Mouse (Mus musculus): ENCODE data around the gene Rbm15b. TPM values are rescaled to one million over a fixed set of nuclear protein-coding genes. Genes with fewer than 3 reads are reported as not detected.
A peak's percentile ranks its signal among the peaks of the same experiment; 100 is the strongest.

Gene Rbm15b
- total RNA-seq (2014; fragmentation: Nextera tagmentation) (19.3 and 30.3 TPM in 2 replicates), total RNA-seq (2017) (23.2 and 48.3 TPM in 2 replicates)

DNA sequence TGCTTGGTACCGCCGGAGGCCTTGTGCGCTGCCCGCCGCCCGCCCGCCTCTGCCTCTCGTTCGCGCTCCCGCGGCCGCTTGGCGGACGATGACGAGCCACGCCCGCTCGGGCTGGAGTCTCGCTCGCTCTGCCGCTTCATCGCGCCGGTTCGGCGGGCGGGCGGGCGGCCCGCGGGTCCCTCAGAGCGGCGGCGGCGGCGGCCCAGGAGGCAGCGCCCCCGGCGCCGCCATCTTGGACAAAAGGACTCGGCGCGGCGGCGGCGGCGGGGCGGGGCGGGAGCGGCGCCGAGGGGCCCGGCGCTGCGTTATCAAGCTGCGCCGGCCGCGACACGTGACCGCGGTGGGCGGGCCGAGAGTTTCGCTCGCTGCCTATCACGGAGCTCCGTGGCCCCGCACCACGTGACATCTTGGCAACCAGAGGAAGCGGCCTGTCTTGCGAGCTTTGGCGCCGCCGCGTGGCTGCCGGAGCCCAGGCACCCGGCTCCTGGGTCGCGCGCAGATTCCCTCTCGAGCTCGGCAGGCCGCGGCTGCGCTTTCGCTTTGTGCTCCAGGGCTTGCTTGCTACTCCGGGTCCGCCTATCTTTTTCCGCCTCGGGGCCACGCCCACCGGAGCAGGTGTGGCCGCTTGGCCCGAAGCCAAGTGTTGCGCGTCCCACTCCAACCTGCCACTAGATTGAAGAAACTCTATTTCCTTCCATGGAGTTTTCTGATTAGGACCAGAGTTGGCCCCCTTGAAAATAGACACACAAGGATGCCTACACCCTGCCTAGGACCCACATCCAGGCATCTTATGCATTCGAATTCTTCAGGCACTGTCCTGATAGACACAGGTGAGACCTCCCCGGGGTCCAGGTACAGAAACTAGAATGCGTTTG, at the start of gene Rbm15b:
Rbm15b (minus strand) TSS at position 601 of the 875 bp plus-strand sequence.
- peak; percentile 58 for ATAC-seq (replicated peaks; ENCODE audit: poor library complexity, severe bottlenecking)

DNA sequence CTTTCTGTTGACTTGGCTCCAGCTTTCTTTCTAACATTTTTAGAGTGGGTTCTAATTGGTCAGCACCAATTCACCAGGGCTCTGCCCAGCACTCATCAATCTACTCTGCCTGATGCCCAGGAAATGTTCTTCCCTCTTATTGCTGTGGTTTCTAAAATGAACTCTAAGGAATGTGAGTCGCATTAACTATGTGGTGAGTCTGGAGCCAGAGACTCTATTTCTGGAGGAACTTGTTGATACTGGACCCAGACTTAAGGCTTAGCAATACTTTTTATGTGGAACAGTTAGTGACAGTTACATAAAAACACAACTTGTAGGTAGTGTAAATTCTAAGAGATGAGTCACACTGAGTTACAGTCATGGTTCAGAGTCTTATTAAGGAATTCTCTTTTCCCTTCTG, 47.8 kb upstream of the Rbm15b start:
- ATAC-seq (replicated peaks; ENCODE audit: poor library complexity, severe bottlenecking), result no peak

DNA sequence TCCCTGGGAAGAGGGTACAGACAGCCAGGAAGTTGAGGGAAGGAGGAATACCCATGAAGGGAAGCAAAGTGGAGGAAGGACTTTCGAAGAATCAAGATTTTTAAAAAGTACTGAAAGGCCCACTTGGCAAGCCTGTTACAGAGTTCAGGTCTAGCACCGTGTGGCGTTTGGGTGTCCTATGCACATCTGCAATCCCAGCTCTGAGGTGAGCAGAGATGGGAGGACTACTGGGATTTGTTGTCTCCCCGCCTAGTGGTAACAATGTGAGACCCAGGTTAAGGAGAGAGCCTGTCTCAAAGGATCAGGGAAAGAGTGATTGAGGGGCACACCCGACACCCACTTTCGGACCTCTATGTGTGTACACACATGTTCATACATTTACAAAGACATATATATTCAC, 27.6 kb upstream of the Rbm15b start:
- ATAC-seq (replicated peaks; ENCODE audit: poor library complexity, severe bottlenecking), result no peak

DNA sequence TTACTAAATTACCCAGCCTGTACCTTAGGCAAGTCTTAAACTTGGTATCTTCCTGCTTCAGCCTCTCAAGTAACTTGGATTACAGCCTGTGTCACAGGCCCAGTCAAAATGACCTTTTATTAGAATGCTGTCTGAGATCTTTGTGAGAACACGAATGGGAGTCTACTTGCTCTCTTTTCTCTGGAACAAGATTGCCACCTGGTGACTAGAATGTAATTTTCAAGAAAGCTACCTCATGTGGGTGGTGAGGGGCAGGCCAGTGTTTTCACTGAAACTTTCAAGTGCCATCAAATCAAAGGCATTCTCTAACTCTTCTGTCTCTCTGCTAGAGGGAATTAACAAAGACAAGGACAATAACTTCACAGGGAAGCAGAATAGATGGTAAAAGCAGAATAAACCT, 26.5 kb upstream of the Rbm15b start:
- no peak for ATAC-seq (replicated peaks; ENCODE audit: poor library complexity, severe bottlenecking)

DNA sequence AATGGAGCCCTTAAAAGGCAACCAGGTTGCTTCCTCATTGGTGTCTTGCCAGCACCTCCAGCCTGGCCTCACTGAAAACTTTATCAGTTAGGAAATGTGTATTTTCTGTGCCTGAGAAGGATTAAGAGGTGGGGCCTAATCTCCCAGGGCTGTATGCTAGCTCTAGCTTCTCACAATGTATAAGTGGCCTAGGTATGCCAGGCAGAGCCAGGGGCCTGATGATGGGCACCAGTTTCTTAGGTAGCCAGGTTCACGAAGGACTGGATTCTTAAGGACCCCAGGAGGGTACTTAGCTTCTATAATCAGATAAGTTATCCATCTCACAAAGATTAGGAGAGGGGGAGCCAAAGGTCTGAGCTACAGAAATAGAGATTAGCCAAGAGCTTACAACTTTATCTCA, 24.4 kb upstream of the Rbm15b start:
- no peak for ATAC-seq (replicated peaks; ENCODE audit: poor library complexity, severe bottlenecking)

DNA sequence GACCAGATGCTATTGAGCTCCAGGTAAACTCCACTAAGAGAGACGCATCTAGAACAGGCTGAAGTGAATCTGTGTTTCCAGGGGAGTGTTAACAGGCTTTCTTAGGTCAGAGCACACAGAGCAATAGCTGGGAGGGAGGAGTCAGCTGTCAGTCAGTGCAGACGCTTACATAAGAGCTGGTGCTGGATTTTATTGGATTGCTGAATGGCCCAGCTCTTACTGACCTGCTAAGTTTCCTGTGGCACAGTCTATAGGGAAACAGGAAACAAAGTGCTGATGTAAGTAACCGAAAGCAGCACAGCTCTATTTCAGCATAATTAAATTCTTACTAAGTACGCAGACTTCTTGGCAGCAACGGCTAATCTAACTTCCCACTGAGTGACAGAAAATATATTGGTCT, 21.5 kb upstream of the Rbm15b start:
- peak; percentile 95 for ATAC-seq (replicated peaks; ENCODE audit: poor library complexity, severe bottlenecking)

DNA sequence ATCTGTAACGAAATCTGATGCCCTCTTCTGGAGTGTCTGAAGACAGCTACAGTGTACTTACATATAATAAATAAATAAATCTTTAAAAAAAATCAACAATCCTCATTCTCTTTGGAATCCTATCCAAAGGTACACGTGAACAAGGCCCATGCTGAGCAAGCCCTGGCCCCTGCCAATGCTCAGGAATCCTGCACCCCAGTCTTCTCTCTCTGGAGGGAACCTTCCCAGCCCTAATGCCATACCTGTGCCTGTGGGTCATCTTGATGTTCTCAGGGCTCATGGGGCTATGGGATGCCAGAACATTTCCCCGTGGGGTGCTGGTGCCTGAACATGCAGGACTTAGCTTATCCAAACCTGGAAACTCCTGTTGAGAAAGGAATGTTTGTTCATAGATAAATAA, 20.9 kb upstream of the Rbm15b start:
- no peak for ATAC-seq (replicated peaks; ENCODE audit: poor library complexity, severe bottlenecking)

DNA sequence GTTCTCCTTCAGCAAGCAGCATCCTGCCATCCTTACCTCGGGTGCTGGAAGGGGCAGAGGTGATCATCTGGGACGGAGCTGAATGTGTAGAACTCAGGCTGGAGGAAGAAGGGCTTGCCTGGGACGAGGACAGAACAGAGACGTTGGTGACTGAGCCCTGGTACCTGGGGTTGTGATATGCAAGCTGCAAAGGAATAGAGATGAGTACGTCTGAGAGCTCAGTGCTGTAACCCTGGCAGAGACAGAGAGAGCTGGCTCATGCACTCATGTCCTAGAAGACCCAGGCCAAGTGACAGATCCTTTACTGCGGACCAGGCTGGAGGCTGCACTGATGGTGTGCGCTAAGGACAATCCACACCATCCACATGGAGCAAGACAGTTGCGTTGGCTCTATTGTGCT, 19.4 kb upstream of the Rbm15b start:
- ATAC-seq (replicated peaks; ENCODE audit: poor library complexity, severe bottlenecking), result no peak

DNA sequence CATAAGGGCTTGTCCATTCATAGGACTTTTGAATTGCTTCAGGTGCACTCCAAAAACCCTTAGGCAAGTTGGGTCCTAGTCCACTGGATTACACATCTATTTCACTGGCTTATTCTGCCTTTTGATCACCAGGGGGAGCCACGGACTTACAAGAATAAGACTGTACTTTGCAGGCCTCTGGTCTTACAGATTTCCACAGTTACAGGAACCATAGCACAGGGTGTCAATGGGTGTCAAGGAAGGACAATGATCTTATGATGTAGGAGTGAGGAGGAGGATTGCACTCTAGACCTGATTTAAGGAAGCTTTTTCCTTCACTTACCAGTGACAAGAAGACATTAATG, 16.5 kb upstream of the Rbm15b start:
- ATAC-seq (replicated peaks; ENCODE audit: poor library complexity, severe bottlenecking), result peak; percentile 67

DNA sequence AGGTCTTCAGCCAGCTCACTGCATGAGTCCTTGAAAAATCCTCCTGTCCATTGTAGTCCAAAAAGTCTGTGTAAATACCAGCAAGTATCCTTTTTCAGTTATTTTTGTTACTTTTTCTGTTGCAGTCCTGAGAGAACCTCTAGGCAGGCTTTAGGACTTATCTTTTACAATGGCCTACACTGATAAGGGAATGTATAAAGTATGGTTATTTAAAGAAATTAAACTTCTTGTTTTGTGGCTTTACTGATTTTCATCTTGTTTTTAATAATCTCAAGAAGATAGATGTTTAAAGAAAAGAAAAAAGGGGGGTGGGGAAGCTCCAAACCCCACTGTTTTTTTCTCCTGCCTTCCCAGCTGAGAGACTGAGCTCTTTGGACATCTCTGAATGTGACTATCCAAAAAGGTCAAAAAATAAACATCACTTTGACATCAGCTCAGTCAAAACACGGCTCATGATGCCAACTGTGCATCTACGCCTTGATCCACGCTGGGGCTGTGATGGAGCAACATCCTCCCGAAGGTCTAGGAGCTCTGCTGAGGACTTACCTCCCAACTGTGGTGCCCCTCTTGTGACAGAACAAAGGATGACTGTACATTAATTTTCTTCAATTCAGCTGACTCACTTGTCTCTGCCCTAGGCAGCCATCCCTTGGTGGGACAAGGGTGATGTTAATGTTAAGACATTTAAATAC, 16.0 kb upstream of the Rbm15b start:
- peak; percentile 80 for ATAC-seq (replicated peaks; ENCODE audit: poor library complexity, severe bottlenecking)

DNA sequence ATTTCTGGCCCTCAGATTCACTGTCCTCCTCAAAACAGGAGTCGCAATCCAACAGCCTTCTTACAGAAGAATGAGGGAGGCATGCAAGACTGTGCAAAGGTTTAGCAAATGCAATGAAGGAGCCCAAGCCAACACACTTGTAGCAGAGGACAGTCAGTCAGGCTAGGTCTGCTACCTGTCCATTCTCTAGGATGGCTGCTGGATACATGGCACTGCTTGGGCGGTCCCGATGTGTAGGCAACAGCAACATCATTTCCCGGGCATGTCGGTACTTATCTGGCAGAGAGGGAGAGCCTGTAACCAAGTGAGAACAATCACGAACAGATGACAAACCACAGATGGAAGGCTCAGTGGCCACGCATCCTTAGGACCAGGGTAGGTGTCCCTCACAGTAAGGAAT, 14.4 kb upstream of the Rbm15b start:
- ATAC-seq (replicated peaks; ENCODE audit: poor library complexity, severe bottlenecking), result no peak

DNA sequence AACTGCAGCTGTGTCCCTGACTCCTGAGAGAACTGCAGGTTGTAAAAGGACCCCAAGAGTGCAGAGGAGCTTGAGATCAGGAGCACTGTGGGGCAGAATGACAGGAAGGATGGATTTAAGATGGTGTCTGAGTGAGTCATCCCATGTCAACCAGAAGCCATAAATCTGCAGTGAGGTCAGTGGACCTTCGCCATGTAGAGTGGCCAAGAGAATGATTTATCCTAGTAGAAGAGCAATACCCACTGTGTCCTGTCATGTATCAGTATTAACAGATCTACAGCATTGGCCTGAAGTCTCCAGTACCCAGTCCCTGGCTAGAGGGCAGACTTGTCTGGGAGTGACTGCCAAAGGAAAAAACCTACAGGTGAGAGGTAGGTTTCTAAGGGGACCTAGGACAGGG, 11.7 kb upstream of the Rbm15b start:
- no peak for ATAC-seq (replicated peaks; ENCODE audit: poor library complexity, severe bottlenecking)

DNA sequence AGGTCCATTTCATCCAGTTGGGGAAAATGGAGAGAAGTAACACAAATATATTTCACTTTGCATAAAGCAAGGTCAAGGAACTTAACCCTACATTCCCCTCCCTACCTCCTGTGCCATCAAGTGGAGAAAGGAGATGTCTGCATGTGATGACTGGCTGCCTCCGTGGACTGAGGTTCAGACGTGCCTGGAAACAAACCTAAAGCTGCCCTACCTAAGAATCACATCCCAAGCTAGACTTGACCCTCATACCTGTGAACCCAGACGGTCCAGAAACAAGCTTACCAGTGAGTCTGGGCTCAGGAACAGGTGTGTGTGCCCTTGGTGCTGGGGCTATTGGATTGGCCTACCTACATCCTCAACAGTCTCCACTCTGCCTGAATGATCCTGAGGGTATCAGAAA, 6.1 kb upstream of the Rbm15b start:
- ATAC-seq (replicated peaks; ENCODE audit: poor library complexity, severe bottlenecking), result no peak

DNA sequence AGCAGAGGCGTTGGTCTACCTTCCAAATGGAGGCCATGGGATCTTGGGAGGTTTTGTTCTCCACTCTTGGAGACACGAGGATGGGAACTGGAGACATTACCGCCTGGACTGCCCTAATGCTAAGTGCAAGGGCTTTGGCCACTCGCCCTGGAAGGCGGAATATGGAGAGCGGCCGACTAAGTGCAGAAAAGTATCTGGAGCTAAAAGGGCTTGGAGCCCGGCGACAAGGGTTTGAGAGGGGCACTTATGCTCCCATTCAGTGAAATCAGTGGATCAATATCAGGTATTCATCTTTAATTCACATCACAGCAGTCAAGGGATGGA, 5.3 kb upstream of the Rbm15b start:
- no peak for ATAC-seq (replicated peaks; ENCODE audit: poor library complexity, severe bottlenecking)

DNA sequence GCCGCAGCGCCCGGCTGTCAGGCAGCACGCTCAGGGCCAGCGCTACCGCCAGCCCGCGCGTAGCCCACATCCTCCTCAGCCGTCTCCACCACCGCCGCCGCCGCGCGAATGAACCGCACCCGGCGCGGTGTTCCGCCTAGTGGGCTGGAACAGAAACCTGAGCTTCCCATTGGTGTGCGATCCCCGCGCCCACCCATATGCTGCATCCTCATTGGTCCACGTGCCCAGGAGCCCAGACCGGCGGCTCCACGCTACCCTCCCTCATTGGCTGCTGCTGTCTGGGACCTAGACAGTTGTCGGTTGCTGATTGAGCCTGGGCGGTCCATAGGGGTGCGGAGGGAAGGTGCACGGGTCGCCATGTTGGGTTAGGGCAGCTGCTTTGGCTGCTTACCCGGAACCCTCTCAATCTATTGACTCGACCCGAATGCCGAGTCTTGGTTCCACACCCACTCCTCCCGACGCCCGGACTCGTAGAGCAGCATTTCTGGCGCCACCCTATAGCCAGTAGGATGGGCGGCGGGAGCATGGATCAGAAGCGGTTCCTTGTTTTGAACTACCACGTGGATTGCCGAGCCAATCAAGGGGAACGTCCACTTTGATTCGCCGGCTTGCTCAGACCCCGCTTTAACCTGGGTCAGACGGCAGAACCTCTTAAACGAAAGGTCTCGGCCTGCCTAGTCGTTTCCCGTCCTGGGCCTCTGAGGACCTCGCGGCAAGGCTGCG, 4.8 kb upstream of the Rbm15b start, which contains the start of gene Manf:
Manf (minus strand) TSS at position 151 of the 723 bp plus-strand sequence.
- ATAC-seq (replicated peaks; ENCODE audit: poor library complexity, severe bottlenecking), result peak; percentile 80

DNA sequence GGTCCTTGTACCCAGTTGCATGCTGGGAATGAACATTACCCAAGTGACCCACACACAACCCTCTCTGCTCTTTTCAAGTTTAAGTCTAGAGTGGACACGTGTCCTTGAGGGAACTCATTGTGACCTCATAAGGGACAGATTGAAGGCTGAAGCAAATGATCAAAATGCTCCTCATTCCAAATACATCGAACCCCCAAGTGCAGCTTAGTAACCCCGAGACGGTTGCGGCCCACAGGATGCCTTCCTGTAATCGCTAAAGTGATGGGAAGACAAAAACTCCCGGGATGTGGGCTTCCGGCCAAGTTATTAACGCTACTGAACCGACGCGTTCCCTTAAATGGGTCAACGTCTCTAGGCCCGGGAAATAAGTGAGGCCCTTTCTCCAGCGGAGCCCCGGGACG, 4.1 kb upstream of the Rbm15b start:
- ATAC-seq (replicated peaks; ENCODE audit: poor library complexity, severe bottlenecking), result no peak

DNA sequence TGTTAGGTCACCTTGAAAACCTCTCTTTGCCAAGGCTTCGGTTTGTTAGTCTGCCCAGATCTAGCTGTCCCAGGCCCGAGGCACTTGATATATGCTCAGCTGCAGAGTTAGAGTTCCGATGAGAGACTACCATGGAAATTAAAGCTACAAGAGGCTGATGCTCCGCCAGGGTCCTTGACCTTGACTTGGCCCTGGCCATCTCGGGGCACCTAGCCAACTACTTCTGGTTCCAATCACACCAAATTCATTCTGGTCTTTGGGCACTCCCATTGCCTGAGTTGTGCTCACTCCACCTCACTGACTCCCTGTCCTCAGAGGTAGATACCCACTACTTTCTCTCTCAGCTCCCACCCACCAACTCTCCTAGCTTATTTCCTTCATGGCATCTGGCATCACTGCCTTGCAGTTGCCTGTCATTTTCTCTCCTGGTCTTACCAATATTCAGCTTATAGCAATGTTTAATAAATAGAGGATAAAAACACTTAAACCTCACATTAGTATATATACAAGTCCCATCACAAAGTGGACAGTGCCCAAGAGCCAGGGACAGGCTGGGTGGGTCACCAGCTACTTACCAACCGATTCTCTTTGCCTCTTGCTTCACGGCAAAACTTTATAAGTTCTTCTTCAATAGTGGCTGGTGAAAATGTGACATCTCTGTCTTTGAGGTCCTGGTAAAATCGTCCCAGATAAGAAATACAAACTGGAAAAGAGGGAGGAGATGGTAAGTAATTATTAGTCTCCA, 3.4 kb upstream of the Rbm15b start:
- ATAC-seq (replicated peaks; ENCODE audit: poor library complexity, severe bottlenecking), result no peak

DNA sequence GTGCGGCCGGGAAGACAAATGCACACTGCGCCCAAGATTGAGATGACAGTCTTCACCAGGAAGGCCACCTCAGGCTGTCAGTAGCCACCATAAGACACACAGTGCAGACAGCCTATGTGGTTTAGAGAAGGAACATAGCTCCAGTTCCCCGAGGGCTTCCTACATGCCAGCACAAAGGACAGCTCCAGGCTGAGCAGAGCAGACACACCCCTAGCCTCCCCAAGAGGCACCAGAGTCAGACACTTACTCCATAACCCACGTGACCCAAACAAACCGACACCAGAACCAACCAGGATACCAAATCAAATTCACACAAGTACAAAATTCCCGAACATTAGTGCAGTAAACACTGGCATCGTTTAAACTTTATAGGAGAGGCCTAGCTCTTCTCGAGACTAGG, 2.1 kb upstream of the Rbm15b start:
- no peak for ATAC-seq (replicated peaks; ENCODE audit: poor library complexity, severe bottlenecking)

DNA sequence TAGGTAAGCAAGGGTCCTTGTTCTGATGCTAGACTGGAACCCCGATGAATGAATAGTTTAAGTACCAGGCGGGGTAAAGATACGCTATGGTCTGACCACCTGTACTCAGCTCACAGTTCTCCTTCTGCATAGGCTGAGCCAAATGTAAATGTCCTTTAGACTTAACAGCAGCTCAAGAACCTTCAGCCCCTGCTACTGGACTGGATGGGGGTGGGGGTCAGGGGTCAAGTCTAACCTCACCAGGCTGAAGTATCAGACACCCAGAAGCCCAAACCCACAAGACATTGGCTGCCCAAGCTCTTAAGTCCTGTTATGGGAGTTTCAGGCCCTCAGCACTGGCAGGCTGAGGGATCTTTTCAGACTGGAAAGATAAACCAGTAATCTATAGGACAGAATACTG, 1.1 kb upstream of the Rbm15b start:
- ATAC-seq (replicated peaks; ENCODE audit: poor library complexity, severe bottlenecking), result no peak

DNA sequence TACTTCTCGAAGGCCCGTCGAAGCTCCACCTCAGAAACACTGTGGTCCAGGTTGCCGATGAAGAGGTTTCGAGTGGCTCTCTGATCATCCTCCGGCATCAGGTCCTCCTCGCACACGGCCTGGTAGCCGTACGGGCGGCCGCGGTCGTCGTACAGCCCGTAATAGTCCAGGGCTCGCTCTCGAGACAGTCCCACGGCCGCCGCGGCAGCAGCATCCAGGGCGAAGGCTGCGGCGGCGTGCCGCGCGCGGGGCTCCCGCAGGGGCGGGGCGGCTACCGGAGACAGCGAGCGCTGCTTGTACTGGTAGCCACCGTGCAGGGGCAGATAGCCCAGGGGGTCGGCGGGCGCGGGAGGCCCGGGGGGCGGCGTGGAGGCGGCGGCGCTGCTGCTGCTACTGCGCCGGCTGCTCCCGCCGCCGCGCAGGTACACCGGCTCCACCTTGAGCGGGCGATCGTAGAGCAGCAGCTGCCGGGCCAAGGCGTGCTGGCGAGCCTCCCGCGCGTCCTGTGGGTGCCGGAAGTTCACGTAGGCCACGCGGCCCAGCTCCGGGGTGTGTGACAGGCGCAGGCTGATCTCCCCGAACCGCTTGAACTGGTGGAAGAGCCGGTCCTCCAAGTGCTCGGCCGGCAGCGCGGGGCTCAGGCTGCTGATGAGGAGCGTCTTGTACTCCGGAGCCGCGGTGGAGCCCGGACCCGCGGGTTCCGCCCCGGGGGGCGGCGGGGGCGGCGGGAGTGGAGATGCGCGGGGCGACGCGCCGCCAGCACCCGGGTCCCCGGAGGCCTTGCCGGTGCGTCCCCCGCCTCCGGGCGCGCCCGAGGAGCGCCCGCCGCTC, 1.1 kb downstream of the Rbm15b start:
- ATAC-seq (replicated peaks; ENCODE audit: poor library complexity, severe bottlenecking), result peak; percentile 7; the same call in 1 of the 2 replicates
